Mouse (Mus musculus) kidney, postnatal 14 days (tissue): ENCODE measurements around the gene Ndufb10.
A peak's percentile ranks its signal among the peaks of the same experiment; 100 is the strongest.

Experiments
- DNase-seq: peaks from one replicate; pipeline ENCODE4 v3.0.0; 2022; ENCODE audit warnings: mixed read lengths

Ndufb10 gene

GRCm38 (mm10) chr17:24724184-24724583 lies at the start of gene Ndufb10:
Gene Ndufb10 (minus strand): TSS chr17:24724478.
- DNase-seq, result peak; percentile 97

GRCm38 (mm10) chr17:24773241-24773640 lies 49.0 kb upstream of the Ndufb10 start:
- no peak for DNase-seq

DNA sequence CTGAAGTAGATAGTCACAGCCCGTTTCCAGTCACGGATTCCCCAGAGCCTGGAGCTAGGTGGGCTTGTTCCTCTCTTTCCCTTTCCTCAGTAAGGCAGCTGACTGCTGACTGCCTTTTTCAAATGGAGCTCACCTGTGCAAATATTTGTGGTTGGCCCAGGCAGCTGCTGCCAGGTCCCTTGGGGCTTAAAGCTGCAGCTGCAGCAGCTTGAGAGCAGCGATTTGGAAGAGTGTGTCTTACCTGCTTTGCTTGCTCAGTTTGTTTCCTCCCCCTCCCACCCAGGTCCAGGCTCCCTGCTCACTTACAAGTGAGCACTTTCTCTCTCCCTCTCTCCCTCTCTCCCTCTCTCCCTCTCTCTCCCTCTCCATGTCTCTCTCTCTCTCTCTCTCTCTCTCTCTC lies 44.9 kb upstream of the Ndufb10 start:
- no peak for DNase-seq

DNA sequence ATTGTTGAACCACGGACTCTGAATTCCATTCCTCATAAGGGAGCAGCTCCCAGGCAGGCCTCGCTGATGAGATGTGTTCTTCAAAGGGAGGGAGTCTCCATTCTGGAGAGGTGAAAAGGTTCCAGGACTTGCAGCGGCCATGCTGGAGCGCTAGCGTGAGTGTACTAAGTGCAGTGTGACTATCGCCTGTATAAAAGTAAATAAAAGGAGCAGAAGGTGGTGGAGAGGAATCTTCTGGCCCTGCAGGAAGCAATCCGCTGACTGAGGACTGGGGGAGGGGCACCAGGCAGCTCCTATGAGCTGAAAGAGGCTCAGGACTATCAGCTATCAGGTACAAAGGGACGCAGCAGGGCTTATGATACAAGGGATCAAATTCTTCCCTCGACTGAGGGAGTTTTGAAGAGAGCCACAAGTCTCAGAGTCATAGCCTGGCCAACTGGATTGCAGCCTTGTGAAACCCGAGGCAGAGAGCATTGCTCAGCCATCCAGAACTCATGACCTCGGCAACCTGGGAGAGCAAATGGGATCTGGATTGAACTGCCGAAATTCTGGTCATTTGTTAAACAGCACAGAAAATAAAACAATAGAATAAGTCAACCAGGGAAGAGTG lies 42.1 kb upstream of the Ndufb10 start:
- DNase-seq, result peak; percentile 51

- no peak for DNase-seq
These were observed 41.0 kb upstream of the Ndufb10 start for GRCm38 (mm10) chr17:24765016-24765905.

DNA sequence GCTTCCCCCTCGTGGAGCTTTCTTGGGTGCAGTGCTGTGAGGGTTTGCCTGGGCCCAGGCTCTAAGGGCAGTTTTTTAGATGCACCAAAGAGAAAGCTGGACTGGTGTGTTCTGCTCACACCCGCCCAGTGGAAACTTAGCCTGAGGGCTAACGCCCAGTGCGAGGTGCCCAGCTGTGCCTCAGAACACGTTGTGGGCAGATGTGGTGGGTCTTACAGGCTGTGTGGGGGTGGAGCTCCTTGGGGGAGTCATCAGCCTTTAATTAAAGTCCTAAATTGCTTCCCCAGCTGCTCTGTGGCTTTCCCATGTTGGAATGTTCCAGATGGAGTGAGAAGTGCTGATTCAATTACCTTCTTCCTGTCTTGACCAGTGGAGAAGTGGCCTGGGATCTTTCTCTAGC lies 36.8 kb upstream of the Ndufb10 start:
- DNase-seq, result no peak

DNA sequence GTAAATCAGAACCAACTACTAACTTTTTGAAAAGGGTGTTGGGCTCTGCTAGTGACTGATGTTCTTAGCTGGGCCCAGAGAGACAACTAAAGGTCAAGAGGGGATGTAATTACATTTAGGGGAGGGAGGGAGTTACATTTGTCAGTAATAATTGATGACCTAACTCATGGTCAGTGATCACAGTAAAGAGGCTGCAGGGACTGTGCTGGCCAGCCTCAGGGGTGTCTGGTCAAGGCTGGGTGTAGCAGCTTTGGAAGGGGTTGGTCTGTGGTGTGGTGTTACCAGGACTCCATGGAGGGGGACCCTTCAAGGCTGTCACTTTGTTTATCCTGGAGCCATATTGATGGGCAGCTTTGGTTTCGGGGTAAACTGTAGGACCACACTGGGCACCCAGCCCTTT lies 33.1 kb upstream of the Ndufb10 start:
- no peak for DNase-seq

- DNase-seq, result peak; percentile 63
These were observed 28.4 kb upstream of the Ndufb10 start, which contains the start of gene Hs3st6 for GRCm38 (mm10) chr17:24752415-24753394. Gene Hs3st6 (plus strand): TSS chr17:24752988.

DNA sequence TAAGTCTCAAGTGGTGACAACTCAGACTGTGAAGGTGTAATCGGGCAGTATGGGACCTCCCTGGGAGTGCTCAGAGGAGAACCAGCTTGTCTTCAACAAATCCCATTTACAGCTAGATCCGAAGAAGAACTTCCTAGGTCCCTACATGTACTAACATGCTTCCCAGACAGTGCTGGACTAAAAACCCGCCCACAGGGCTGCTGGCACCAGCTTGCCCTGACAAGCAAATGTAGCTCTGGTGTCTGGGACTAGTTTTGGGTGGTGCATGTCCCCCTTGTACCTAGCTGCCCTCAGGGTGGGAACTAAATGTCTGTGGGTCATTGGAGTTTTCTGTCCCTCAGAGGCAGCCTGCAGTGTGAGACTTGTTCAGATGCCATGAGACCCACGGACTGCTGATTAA lies 27.2 kb upstream of the Ndufb10 start:
- DNase-seq, result no peak

DNA sequence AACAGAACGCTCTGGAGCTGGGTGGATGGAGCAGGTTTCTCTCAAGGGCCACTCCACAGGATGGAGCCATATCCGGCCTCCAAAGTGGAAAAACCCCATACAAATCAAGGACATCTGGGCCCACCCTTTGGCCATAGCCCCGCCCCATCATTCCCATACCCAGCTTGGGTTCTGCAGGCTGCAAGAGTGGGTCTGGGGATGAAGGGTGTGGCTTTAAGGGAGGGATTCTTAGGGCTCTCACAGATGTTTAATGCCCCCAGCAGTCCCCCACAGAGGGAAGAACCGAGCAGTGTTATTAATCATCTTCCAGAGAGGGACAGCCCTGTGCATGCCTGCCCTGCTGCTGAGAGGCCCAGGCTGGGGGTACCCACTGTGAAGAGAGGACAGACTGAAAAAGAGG lies 22.7 kb upstream of the Ndufb10 start:
- DNase-seq, result peak; percentile 38

- DNase-seq, result peak; percentile 90
These were observed 21.5 kb upstream of the Ndufb10 start for GRCm38 (mm10) chr17:24745526-24746497.

- DNase-seq, result no peak
These were observed 20.1 kb upstream of the Ndufb10 start for GRCm38 (mm10) chr17:24744381-24744780.

DNA sequence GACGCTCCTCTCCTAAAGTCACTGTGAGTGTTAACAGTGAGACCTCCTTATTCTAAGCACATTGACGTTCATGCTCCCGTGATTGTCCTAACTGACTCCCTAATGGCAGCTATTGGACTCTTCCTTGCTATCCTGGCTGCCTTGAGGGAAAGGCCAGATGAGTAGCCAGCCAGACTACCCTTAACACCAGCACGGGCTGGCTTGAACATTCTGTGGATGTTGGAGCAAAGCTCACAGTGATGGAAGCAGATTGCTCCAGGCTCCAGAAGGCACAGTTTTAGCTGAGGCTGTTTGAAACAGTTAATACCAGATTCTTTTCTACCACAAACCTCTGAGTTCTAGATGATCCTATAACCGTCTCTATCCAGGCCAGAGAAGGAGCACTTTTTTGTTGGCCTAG lies 19.6 kb upstream of the Ndufb10 start:
- DNase-seq, result no peak

GRCm38 (mm10) chr17:24742307-24742706 lies 18.0 kb upstream of the Ndufb10 start:
- DNase-seq, result no peak

DNA sequence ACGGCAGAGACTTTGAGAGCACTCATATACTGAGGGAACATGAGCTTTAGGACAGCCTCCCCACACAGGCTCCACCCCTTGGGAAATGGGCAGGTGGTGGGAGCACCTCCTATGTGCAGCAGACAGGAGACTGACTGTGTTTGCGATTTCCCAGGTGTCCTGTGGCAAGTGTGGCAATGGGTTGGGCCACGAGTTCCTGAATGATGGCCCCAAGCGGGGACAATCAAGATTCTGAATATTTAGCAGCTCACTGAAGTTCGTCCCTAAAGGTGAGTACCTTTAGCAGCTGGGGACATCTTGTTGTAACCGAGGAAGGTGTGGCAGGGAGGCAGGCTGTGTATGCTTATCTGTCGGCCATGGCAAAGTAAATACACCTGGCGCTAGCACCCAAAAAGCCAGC lies 15.6 kb upstream of the Ndufb10 start:
- no peak for DNase-seq

- peak; percentile 72 for DNase-seq
These were observed 14.0 kb upstream of the Ndufb10 start for GRCm38 (mm10) chr17:24738238-24738637.

GRCm38 (mm10) chr17:24737135-24737810 lies 13.0 kb upstream of the Ndufb10 start:
- peak; percentile 44 for DNase-seq

DNA sequence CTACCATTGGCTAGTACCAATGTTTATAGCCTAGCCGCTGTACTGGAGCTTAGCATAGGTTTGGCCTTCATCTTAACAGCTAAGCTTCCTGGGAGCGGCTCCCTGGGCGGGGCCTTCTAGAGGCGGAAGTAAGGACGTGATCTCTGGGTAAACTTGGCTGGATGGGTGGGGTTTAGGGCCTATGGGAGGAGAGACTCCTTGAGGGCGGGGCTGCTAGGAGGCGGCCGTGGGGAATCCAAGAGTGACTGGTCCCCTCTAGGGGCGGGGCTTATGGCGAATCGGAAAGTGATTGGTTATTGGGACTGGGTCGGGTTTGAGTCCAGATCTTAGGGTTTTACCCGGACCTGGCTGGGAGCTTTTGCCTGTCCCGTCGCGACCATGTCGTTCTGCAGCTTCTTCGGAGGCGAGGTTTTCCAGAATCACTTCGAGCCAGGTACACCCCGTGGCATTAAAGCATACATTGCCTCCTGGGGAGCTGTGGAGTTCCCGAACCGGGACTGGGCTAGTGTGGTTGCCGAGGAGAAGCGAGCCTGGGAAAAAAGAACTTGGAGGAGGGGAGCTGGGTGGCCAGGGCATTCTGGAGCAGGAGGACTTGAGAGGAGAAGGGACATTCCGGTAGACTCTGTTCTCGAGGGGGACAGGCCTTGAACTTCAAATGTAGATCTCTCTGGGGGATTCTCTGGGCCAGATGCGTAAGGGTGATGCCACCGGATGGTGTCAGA lies 12.2 kb upstream of the Ndufb10 start, which contains the start of gene Msrb1:
TSS of gene Msrb1 (plus strand) at position 313 of the 722 bp plus-strand sequence.
- DNase-seq, result peak; percentile 98

DNA sequence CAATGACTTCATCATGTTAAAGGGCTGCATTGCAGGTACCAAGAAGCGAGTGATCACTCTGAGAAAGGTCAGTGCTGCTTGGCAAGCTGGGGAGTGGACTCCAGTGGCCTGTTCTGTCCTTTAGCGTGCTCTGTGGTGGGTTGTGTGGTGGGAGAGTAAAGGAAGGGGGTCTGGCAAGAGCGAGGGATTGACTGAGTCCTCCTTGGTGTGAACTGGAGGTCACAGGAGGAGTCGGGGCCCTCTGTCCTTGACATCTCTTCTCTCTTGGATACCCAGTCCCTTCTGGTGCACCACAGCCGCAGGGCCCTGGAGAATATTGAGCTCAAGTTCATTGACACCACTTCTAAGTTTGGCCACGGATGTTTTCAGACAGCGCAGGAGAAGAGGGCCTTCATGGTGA lies 11.2 kb upstream of the Ndufb10 start:
- DNase-seq, result no peak

GRCm38 (mm10) chr17:24734513-24734912 lies 10.2 kb upstream of the Ndufb10 start:
- no peak for DNase-seq
